29 mouse cellular contexts compared by ENCODE assay signal in genomic region chr2:158554366-158554765, GRCm38 (mm10). TPM values are rescaled to one million over a fixed set of nuclear protein-coding genes. Genes with fewer than 3 reads are reported as not detected.
"Had no signal": no experiment of that assay in that cellular context is flagged by ENCODE, and none has a peak within 500 bp of the region (broad histone marks: within the 10 kb centered on the region; RNA-seq: fewer than 3 reads in every experiment).

No protein-coding gene starts in this region.

- H3K27ac ChIP-seq: kidney, postnatal 0 days; layer of hippocampus, adult 2 months; limb, embryonic 10.5 days; limb, embryonic 13.5 days; liver, embryonic 14.5 days; macrophage; stomach, postnatal 0 days had no signal

- DNase-seq: kidney, postnatal 25 days; layer of hippocampus, adult 9-11 months; liver; liver, postnatal 0 days; lung, embryonic 14.5 days; midbrain, embryonic 14.5 days; right cerebral cortex, postnatal 14 days; right cerebral cortex, postnatal 4 days; thymus, adult 2 months; thymus, postnatal 14 days; thymus, postnatal 4 days had no signal

- H3K36me3 ChIP-seq: limb, embryonic 10.5 days; limb, embryonic 13.5 days had no signal

- H3K9me3 ChIP-seq: limb, embryonic 10.5 days; limb, embryonic 13.5 days had no signal

- H3K4me3 ChIP-seq: layer of hippocampus, adult 2 months; limb, embryonic 10.5 days; limb, embryonic 13.5 days had no signal

RNA-seq across cellular contexts. Expression of gene Arhgap40, which starts 41.8 kb away (rescaled TPM):
- total RNA-seq: layer of hippocampus, adult 2 months; layer of hippocampus, postnatal 25 days; left cerebral cortex, adult 18-20 months; megakaryocyte, adult 5-6 weeks had no signal
- polyA plus RNA-seq: large intestine, adult 2 months; limb, embryonic 10.5 days; liver, postnatal 0 days; lung, embryonic 14.5 days; macrophage; neural tube, embryonic 11.5 days had no signal

RNA-seq across cellular contexts. Expression of gene Adig, which starts 52.0 kb away (rescaled TPM):
- total RNA-seq: layer of hippocampus, adult 2 months; layer of hippocampus, postnatal 25 days; left cerebral cortex, adult 18-20 months; left cerebral cortex, postnatal 25 days; megakaryocyte, adult 5-6 weeks; midbrain, postnatal 0 days had no signal
- polyA plus RNA-seq: kidney, embryonic 14.5 days; kidney, postnatal 0 days; limb, embryonic 10.5 days; liver, embryonic 14.5 days; liver, postnatal 0 days; macrophage; midbrain, embryonic 14.5 days; midbrain, postnatal 0 days; neural tube, embryonic 11.5 days; neural tube, embryonic 14.5 days had no signal

RNA-seq across cellular contexts. Expression of gene Slc32a1, which starts 56.2 kb away (rescaled TPM):
- total RNA-seq: megakaryocyte, adult 5-6 weeks had no signal
- polyA plus RNA-seq: kidney, postnatal 0 days; limb, embryonic 10.5 days; limb, embryonic 13.5 days; liver, postnatal 0 days; lung, embryonic 14.5 days; lung, postnatal 0 days; stomach, embryonic 14.5 days; stomach, postnatal 0 days had no signal
